Mouse (Mus musculus): ENCODE data around the gene Pygl.

- TF ChIP-seq CTCF (IDR thresholded peaks at IDR 0.05; ENCODE audit: extremely low read depth, insufficient read depth, low read length): no peak
- no peak for TF ChIP-seq POLR2A (IDR thresholded peaks at IDR 0.05; ENCODE audit: extremely low read depth, insufficient read depth, low read length)
Measured at GRCm38 (mm10) chr12:70204433-70204832, 26.9 kb downstream of the Pygl start.

Measured in cortical plate, adult 2 months (tissue).